Mouse (Mus musculus): ENCODE data around the gene Rrm1.

DNA sequence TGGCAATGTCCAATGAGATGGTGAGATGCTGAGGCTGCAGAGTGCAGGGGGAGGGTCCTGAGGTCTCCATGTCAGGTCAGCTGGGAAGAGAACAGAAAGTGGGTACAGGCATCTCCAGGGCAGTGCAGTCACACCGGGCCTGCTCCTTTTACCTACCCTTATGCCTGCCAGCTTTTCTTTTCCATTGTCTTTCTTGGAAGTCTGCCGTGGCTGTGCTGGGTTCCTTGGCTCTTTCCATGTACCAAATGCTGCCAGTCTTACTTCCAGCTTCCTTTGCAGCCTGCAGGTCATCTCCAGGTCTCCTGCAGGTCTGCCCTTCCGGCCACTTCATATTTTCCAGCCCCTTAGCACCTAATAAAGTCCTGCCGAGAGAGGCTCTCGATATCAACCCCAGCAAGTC is 60.5 kb downstream of the Rrm1 start:
- no peak for TF ChIP-seq CTCF (IDR thresholded peaks at IDR 0.05; ENCODE audit: low read depth, low read length)
- no peak for TF ChIP-seq POLR2A (IDR thresholded peaks at IDR 0.05; ENCODE audit: insufficient read depth, low read length)
- TF ChIP-seq EP300 (IDR thresholded peaks at IDR 0.05; ENCODE audit: insufficient read depth, low read depth, low read length) = no peak
